Mouse (Mus musculus) neural tube, embryonic 12.5 days (tissue): Measurements from ENCODE around the gene Defb35. TPM values are rescaled to one million over a fixed set of nuclear protein-coding genes. Genes with fewer than 3 reads are reported as not detected.

Source experiments
- ATAC-seq: fragments of 200-750 bp; cut with Nextera tagmentation; 2 replicates; pipeline ENCODE4 v1.8.0; 2017; ENCODE audit warnings: low read depth, mild to moderate bottlenecking, moderate TSS enrichment, moderate library complexity; ENCODE audit not compliant: low FRiP score
- H3K27ac ChIP-seq: fragments of 300-500 bp; sonication (generic); 2 replicates; pipeline ENCODE4 v1.5.1; 2016
- H3K27me3 ChIP-seq: fragments of 300-500 bp; sonication (generic); replicated peaks from 2 replicates; pipeline ENCODE4 v1.6.1; 2016; ENCODE audit warnings: mild to moderate bottlenecking
- H3K36me3 ChIP-seq: fragments of 300-500 bp; sonication (generic); 2 replicates; pipeline ENCODE4 v1.6.1; 2016; ENCODE audit warnings: mild to moderate bottlenecking
- H3K4me1 ChIP-seq: fragments of 300-500 bp; sonication (generic); 2 replicates; pipeline ENCODE4 v1.6.1; 2016
- H3K4me2 ChIP-seq: fragments of 300-500 bp; sonication (generic); replicated peaks from 2 replicates; pipeline ENCODE4 v1.6.1; 2016; ENCODE audit warnings: mild to moderate bottlenecking
- H3K4me3 ChIP-seq: fragments of 300-500 bp; sonication (generic); 2 replicates; pipeline ENCODE4 v1.5.1; 2016
- H3K9ac ChIP-seq: fragments of 300-500 bp; sonication (generic); 2 replicates; pipeline ENCODE4 v1.6.1; 2016; ENCODE audit warnings: mild to moderate bottlenecking
- H3K9me3 ChIP-seq: fragments of 300-500 bp; sonication (generic); 2 replicates; pipeline ENCODE4 v1.6.1; 2016; ENCODE audit warnings: mild to moderate bottlenecking
- WGBS: fragments of 180-500 bp; shearing (Covaris S2); methylation state at CpG from one replicate; pipeline ENCODE4 v1.1.7; 2016; 5-methylcytosine and 5-hydroxymethylcytosine counted together
- polyA plus RNA-seq: library from polyadenylated mRNA; unstranded; fragments of >200 nt; fragmentation: Nextera tagmentation; extraction: Ambion mirVana; gene quantifications from 2 replicates; pipeline ENCODE4 v1.2.1, GENCODE M21; 2016

The Defb35 gene
- polyA plus RNA-seq, 1 experiment from 2014 or later = not detected

- no peaks in the 10 kb centered on the region for H3K27me3 ChIP-seq
- H3K27ac ChIP-seq = no peak within 1 kb of the TSS
- no peak within 1 kb of the TSS for H3K4me3 ChIP-seq
- 91% methylated on average over 3 of the region's 3 CpGs for WGBS
- no peak within 1 kb of the TSS for H3K4me2 ChIP-seq
- no peak for ATAC-seq
- H3K4me1 ChIP-seq = no peaks in the 10 kb centered on the region
- no peaks in the 10 kb centered on the region for H3K9me3 ChIP-seq
- H3K36me3 ChIP-seq = no peaks in the 10 kb centered on the region
- no peak within 1 kb of the TSS for H3K9ac ChIP-seq
Observed at GRCm38 (mm10) chr8:21969475-21969874, 31.3 kb downstream of the Defb35 start, which contains the start of gene Ccdc70. TSS of gene Ccdc70 (plus strand) at chr8:21969775.

- no peaks in the 10 kb centered on the region for H3K4me1 ChIP-seq
- H3K9ac ChIP-seq = no peak overlapping the region
- no peaks in the 10 kb centered on the region for H3K9me3 ChIP-seq
- ATAC-seq = no peak
- no peak overlapping the region for H3K4me2 ChIP-seq
- H3K4me3 ChIP-seq = no peak overlapping the region
- no peak overlapping the region for H3K27ac ChIP-seq
- 64% methylated on average over 4 of the region's 4 CpGs for WGBS
- no peaks in the 10 kb centered on the region for H3K27me3 ChIP-seq
- H3K36me3 ChIP-seq = no peaks in the 10 kb centered on the region
Observed at GRCm38 (mm10) chr8:21978193-21978592, 40.0 kb downstream of the Defb35 start.

GRCm38 (mm10) chr8:21981664-21982337, 43.6 kb downstream of the Defb35 start:
- H3K36me3 ChIP-seq = no peaks in the 10 kb centered on the region
- H3K27ac ChIP-seq = no peak overlapping the region
- 52% methylated on average over 8 of the region's 8 CpGs for WGBS
- no peak overlapping the region for H3K4me3 ChIP-seq
- no peaks in the 10 kb centered on the region for H3K27me3 ChIP-seq
- peak; percentile 50; the same call in 1 of the 2 replicates for ATAC-seq
- H3K4me2 ChIP-seq = no peak overlapping the region
- H3K9me3 ChIP-seq = no peaks in the 10 kb centered on the region
- H3K4me1 ChIP-seq = no peaks in the 10 kb centered on the region
- H3K9ac ChIP-seq = no peak overlapping the region

Other genes starting within 250 kb of the Defb35 start
- not detected in 2 replicates for gene AY761184, start 234.7 kb upstream of the Defb35 start, polyA plus RNA-seq
- not detected in 2 replicates for gene Defa24, start 203.9 kb upstream of the Defb35 start, polyA plus RNA-seq
- not detected in 2 replicates for gene Defb50, start 114.8 kb upstream of the Defb35 start, polyA plus RNA-seq
- not detected in 2 replicates for gene Defb2, start 98.4 kb upstream of the Defb35 start, polyA plus RNA-seq
- not detected in 2 replicates for gene Defb10, start 79.5 kb upstream of the Defb35 start, polyA plus RNA-seq
- not detected in 2 replicates for gene Defb9, start 52.9 kb upstream of the Defb35 start, polyA plus RNA-seq
- gene Defb11, start 31.9 kb upstream of the Defb35 start, polyA plus RNA-seq = not detected in 2 replicates
- not detected in 2 replicates for gene Defb15, start 5.6 kb upstream of the Defb35 start, polyA plus RNA-seq
- not detected in 2 replicates for gene Defb13, start 8.4 kb downstream of the Defb35 start, polyA plus RNA-seq
- gene Fam90a1a, start 20.4 kb downstream of the Defb35 start, polyA plus RNA-seq = not detected in 2 replicates
- gene Ccdc70, start 31.4 kb downstream of the Defb35 start, polyA plus RNA-seq = not detected in 2 replicates
- 1.5 and 1.7 TPM in 2 replicates for gene Atp7b, start 122.0 kb downstream of the Defb35 start, polyA plus RNA-seq
- 20.9 and 30.2 TPM in 2 replicates for gene Alg11, start 122.4 kb downstream of the Defb35 start, polyA plus RNA-seq
- not detected in 2 replicates for gene Nek5, start 186.7 kb downstream of the Defb35 start, polyA plus RNA-seq
- gene Nek3, start 228.1 kb downstream of the Defb35 start, polyA plus RNA-seq = 8.1 and 8.8 TPM in 2 replicates
- gene Ckap2, start 247.5 kb downstream of the Defb35 start, polyA plus RNA-seq = 37.5 and 47.1 TPM in 2 replicates